Mouse (Mus musculus) liver, adult 2 months (tissue): ENCODE measurements around the gene Atxn7l3.

Experiments
- CTCF ChIP-seq: fragments of 200-500 bp; IDR thresholded peaks from 2 replicates; pipeline ENCODE4 v1.5.1; 2011; ENCODE audit warnings: low read depth, low read length, control low read depth
- POLR2A ChIP-seq: fragments of 200-500 bp; IDR thresholded peaks from 2 replicates; pipeline ENCODE4 v1.6.1; 2011; ENCODE audit warnings: low read length, control low read depth; ENCODE audit not compliant: insufficient read depth; ENCODE audit errors: extremely low read depth

GRCm38 (mm10) chr11:102320686-102321005, 24.2 kb upstream of the Atxn7l3 start:
- TF ChIP-seq CTCF: no peak
- no peak for TF ChIP-seq POLR2A
